Mouse (Mus musculus): ENCODE data around the gene Fgf22. TPM values are rescaled to one million over a fixed set of nuclear protein-coding genes. Genes with fewer than 3 reads are reported as not detected.

Fgf22 gene
- polyA plus RNA-seq, 1 experiment: not detected

- Histone ChIP-seq H3K9me3 (peaks cover 2% of the 10 kb centered on the region; the same call in 1 of the 2 replicates), H3K4me3 (replicated peaks) (no peak overlapping the region), H3K4me1 (peaks cover 65% of the 10 kb centered on the region), H3K27me3 (replicated peaks) (peaks cover 17% of the 10 kb centered on the region), H3K36me3 (replicated peaks; ENCODE audit: low read length) (no peaks in the 10 kb centered on the region)
- TF ChIP-seq GATA1 (IDR thresholded peaks at IDR 0.05; ENCODE audit: borderline replicate concordance, low read length) (no peak), FLI1 (IDR thresholded peaks at IDR 0.05; ENCODE audit: low read length) (no peak)
These were observed 41.0 kb downstream of the Fgf22 start for GRCm38 (mm10) chr10:79795905-79796304.

DNA sequence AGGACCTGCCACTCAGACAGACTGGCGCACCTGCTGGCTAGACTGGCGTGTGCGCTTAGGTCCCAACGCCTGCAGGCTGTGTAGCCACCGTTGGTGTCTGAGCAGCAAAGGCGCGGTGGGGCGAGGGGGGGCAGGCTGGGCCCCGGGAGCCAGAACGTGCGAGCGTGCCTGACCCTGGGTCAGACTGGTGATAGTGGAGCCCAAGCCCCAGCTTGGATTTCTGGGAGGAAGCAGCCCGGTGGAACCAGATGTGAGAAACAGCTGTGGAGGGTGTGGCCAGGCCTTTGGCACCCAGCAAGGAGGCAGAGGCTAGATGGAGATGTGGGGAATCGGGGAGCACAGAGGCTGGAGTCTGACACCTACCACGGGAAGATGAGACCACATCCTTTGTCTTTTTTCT, 42.5 kb downstream of the Fgf22 start:
- H3K4me3 ChIP-seq (replicated peaks): peak overlapping the region; percentile 40
- no peaks in the 10 kb centered on the region for H3K36me3 ChIP-seq (replicated peaks; ENCODE audit: low read length)
- H3K9me3 ChIP-seq: peaks cover 2% of the 10 kb centered on the region; the same call in 1 of the 2 replicates
- H3K27me3 ChIP-seq (replicated peaks): peaks cover 15% of the 10 kb centered on the region
- peaks cover 75% of the 10 kb centered on the region for H3K4me1 ChIP-seq
- TF ChIP-seq FLI1 (IDR thresholded peaks at IDR 0.05; ENCODE audit: low read length): no peak
- no peak for TF ChIP-seq GATA1 (IDR thresholded peaks at IDR 0.05; ENCODE audit: borderline replicate concordance, low read length)

- H3K9me3 ChIP-seq: peaks cover 2% of the 10 kb centered on the region; the same call in 1 of the 2 replicates
- peaks cover 17% of the 10 kb centered on the region for H3K27me3 ChIP-seq (replicated peaks)
- TF ChIP-seq GATA1 (IDR thresholded peaks at IDR 0.05; ENCODE audit: borderline replicate concordance, low read length) (no peak), FLI1 (IDR thresholded peaks at IDR 0.05; ENCODE audit: low read length) (no peak)
- H3K36me3 ChIP-seq (replicated peaks; ENCODE audit: low read length): no peaks in the 10 kb centered on the region
- peaks cover 72% of the 10 kb centered on the region for H3K4me1 ChIP-seq
- peak overlapping the region; percentile 82 for H3K4me3 ChIP-seq (replicated peaks)
These were observed 43.5 kb downstream of the Fgf22 start for GRCm38 (mm10) chr10:79798289-79798928.

DNA sequence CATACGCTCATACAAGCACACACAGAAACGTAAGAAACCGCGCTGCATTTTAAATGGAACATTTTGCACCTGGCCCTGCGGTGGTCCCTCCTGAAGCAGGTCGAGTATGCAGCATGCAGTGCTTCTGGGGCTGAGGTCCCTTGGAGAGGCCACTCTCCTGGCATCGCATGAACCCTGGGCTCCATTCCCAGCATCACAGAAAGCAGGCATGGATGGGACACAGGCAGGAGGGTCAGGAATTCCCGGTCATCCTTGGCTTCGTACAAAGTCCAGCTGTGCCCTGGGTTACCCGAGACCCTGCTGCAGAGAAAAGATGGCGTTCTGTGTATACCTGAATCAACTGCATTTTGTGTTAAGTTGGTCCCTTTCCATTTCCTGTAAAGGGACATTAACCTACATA, 45.6 kb downstream of the Fgf22 start:
- no peak overlapping the region for H3K4me3 ChIP-seq (replicated peaks)
- H3K9me3 ChIP-seq: peaks cover 2% of the 10 kb centered on the region; the same call in 1 of the 2 replicates
- H3K27me3 ChIP-seq (replicated peaks): peaks cover 20% of the 10 kb centered on the region
- no peak for TF ChIP-seq GATA1 (IDR thresholded peaks at IDR 0.05; ENCODE audit: borderline replicate concordance, low read length)
- TF ChIP-seq FLI1 (IDR thresholded peaks at IDR 0.05; ENCODE audit: low read length): no peak
- H3K4me1 ChIP-seq: peaks cover 57% of the 10 kb centered on the region
- no peaks in the 10 kb centered on the region for H3K36me3 ChIP-seq (replicated peaks; ENCODE audit: low read length)

GRCm38 (mm10) chr10:79801837-79802236, 47.0 kb downstream of the Fgf22 start:
- Histone ChIP-seq H3K4me1 (peaks cover 53% of the 10 kb centered on the region), H3K36me3 (replicated peaks; ENCODE audit: low read length) (no peaks in the 10 kb centered on the region), H3K9me3 (no peaks in the 10 kb centered on the region), H3K27me3 (replicated peaks) (peaks cover 30% of the 10 kb centered on the region), H3K4me3 (replicated peaks) (no peak overlapping the region)
- TF ChIP-seq FLI1 (IDR thresholded peaks at IDR 0.05; ENCODE audit: low read length): no peak

DNA sequence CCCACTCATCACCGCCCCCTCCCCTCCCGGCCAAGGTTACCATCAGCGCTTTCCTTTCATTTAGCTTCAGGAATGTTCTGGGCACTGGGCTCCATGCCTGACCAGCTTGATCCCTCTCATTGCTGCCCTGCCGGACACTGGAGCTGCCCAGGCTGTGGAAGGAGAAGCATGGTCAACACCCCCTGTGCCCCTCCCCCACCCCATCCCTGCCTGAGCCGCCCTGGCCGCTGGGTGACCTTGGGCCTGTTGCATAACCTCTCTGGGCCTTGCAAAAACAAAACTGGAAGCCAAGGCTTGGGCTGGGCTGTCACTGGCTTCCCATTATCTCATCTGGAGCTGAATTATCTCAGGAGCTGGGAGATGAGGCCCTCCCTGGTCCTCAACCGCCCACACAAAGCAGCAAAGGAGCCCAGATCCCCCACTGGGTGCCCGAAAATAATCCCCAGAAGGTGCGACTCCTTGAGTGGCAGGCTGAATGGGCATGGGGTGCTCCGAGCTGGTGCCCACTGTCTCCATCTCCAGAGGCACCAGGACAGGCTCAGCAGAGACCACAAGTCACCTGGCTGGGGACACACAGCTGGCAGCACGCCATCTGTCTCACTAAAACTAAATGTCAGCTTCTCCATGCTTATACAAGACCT, 47.6 kb downstream of the Fgf22 start:
- Histone ChIP-seq H3K4me1 (peaks cover 52% of the 10 kb centered on the region), H3K36me3 (replicated peaks; ENCODE audit: low read length) (peaks cover 1% of the 10 kb centered on the region), H3K9me3 (no peaks in the 10 kb centered on the region), H3K4me3 (replicated peaks) (no peak overlapping the region), H3K27me3 (replicated peaks) (peaks cover 30% of the 10 kb centered on the region)
- TF ChIP-seq GATA1 (IDR thresholded peaks at IDR 0.05; ENCODE audit: borderline replicate concordance, low read length) (no peak), FLI1 (IDR thresholded peaks at IDR 0.05; ENCODE audit: low read length) (no peak)

- Histone ChIP-seq H3K27me3 (replicated peaks) (peaks cover 34% of the 10 kb centered on the region), H3K4me1 (peaks cover 49% of the 10 kb centered on the region), H3K9me3 (no peaks in the 10 kb centered on the region), H3K4me3 (replicated peaks) (no peak overlapping the region), H3K36me3 (replicated peaks; ENCODE audit: low read length) (peaks cover 9% of the 10 kb centered on the region)
- TF ChIP-seq FLI1 (IDR thresholded peaks at IDR 0.05; ENCODE audit: low read length): no peak
These were observed 48.9 kb downstream of the Fgf22 start for GRCm38 (mm10) chr10:79803716-79804323.

GRCm38 (mm10) chr10:79805636-79806035, 50.8 kb downstream of the Fgf22 start:
- H3K9me3 ChIP-seq: no peaks in the 10 kb centered on the region
- peaks cover 31% of the 10 kb centered on the region for H3K27me3 ChIP-seq (replicated peaks)
- H3K4me3 ChIP-seq (replicated peaks): no peak overlapping the region
- TF ChIP-seq FLI1 (IDR thresholded peaks at IDR 0.05; ENCODE audit: low read length) (no peak), GATA1 (IDR thresholded peaks at IDR 0.05; ENCODE audit: borderline replicate concordance, low read length) (no peak)
- H3K4me1 ChIP-seq: peaks cover 43% of the 10 kb centered on the region
- H3K36me3 ChIP-seq (replicated peaks; ENCODE audit: low read length): peaks cover 12% of the 10 kb centered on the region

- peaks cover 31% of the 10 kb centered on the region for H3K27me3 ChIP-seq (replicated peaks)
- no peak overlapping the region for H3K4me3 ChIP-seq (replicated peaks)
- no peaks in the 10 kb centered on the region for H3K9me3 ChIP-seq
- peaks cover 43% of the 10 kb centered on the region for H3K4me1 ChIP-seq
- H3K36me3 ChIP-seq (replicated peaks; ENCODE audit: low read length): peaks cover 12% of the 10 kb centered on the region
- no peak for TF ChIP-seq GATA1 (IDR thresholded peaks at IDR 0.05; ENCODE audit: borderline replicate concordance, low read length)
- no peak for TF ChIP-seq FLI1 (IDR thresholded peaks at IDR 0.05; ENCODE audit: low read length)
These were observed 51.5 kb downstream of the Fgf22 start for GRCm38 (mm10) chr10:79806331-79806730.

DNA sequence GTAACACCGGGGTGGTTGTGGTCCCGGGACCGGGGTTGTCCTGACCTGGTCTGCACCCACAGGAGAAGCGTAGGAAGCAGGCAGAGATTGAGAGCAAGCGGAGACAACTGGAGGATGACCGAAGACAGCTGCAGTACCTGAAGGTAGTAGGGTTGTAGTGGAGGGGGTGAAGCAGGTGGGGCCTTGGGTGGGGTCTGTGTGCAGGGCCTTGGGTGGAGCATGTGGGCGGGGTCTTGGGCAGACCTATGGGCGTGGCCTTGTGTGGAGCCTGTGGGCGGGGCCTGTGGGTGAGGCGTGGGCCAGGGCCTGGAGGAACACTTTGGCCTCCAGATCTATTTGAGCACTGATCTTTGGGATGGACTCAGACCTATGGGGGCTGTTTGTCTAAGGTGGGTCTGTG, 52.1 kb downstream of the Fgf22 start:
- Histone ChIP-seq H3K4me3 (replicated peaks) (no peak overlapping the region), H3K27me3 (replicated peaks) (peaks cover 31% of the 10 kb centered on the region), H3K9me3 (no peaks in the 10 kb centered on the region), H3K36me3 (replicated peaks; ENCODE audit: low read length) (peaks cover 12% of the 10 kb centered on the region), H3K4me1 (peaks cover 40% of the 10 kb centered on the region)
- TF ChIP-seq FLI1 (IDR thresholded peaks at IDR 0.05; ENCODE audit: low read length) (no peak), GATA1 (IDR thresholded peaks at IDR 0.05; ENCODE audit: borderline replicate concordance, low read length) (no peak)

Measured in megakaryocyte, embryonic 14.5 days (primary cell).